Mouse (Mus musculus): ENCODE data around the gene Fam43b.

- no peak for TF ChIP-seq CTCF (IDR thresholded peaks at IDR 0.05; ENCODE audit: low read depth)
- TF ChIP-seq EP300 (IDR thresholded peaks at IDR 0.05; ENCODE audit: low read depth), result no peak
Observed at GRCm38 (mm10) chr4:138416414-138416813, 20.1 kb upstream of the Fam43b start.
